Mouse (Mus musculus): ENCODE results near the gene Hpcal1. TPM values are rescaled to one million over a fixed set of nuclear protein-coding genes. Genes with fewer than 3 reads are reported as not detected.

Gene Hpcal1
- polyA plus RNA-seq, 1 experiment, result 36.1 TPM

GRCm38 (mm10) chr12:17742571-17743321, 52.1 kb downstream of the Hpcal1 start:
- WGBS, result 76% methylated on average over 11 of the region's 11 CpGs
- no peak overlapping the region for H3K27ac ChIP-seq (ENCODE audit: control insufficient read depth, insufficient read depth, low read depth, low read length, poor library complexity)
- H3K4me1 ChIP-seq (ENCODE audit: control insufficient read depth, insufficient read depth, low read length), result peaks cover 7% of the 10 kb centered on the region; the same call in 1 of the 2 replicates
- H3K4me3 ChIP-seq (replicated peaks; ENCODE audit: control insufficient read depth, low read depth, low read length), result no peak overlapping the region
- TF ChIP-seq POLR2A (IDR thresholded peaks at IDR 0.05; ENCODE audit: borderline replicate concordance, control insufficient read depth, low read depth, low read length) (no peak), CTCF (IDR thresholded peaks at IDR 0.05; ENCODE audit: control insufficient read depth, insufficient read depth, low read length) (no peak)

DNA sequence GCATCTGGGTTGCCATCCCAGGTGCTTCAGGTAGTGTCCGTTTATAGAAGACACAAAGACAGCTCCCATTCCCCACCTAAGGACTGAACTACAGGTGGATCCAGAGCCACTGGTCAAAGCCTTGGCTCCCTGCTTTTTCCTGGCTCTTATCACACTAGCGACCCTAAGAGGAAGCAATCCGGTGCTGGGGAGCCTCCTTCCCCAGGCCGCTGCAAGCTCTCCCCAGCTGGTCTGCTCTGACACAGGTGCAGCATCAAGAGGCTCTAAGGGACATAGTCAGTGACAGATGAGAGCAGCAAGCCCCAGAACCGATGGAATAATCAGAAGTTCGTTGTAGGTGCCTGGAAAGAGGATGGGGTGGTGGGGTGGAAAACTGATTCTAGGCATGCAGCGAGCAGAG, 54.8 kb downstream of the Hpcal1 start:
- TF ChIP-seq CTCF (IDR thresholded peaks at IDR 0.05; ENCODE audit: control insufficient read depth, insufficient read depth, low read length) (no peak), POLR2A (IDR thresholded peaks at IDR 0.05; ENCODE audit: borderline replicate concordance, control insufficient read depth, low read depth, low read length) (no peak)
- H3K4me1 ChIP-seq (ENCODE audit: control insufficient read depth, insufficient read depth, low read length), result peaks cover 6% of the 10 kb centered on the region; the same call in 1 of the 2 replicates
- WGBS, result 79% methylated on average over 7 of the region's 7 CpGs
- no peak overlapping the region for H3K4me3 ChIP-seq (replicated peaks; ENCODE audit: control insufficient read depth, low read depth, low read length)
- no peak overlapping the region for H3K27ac ChIP-seq (ENCODE audit: control insufficient read depth, insufficient read depth, low read depth, low read length, poor library complexity)

DNA sequence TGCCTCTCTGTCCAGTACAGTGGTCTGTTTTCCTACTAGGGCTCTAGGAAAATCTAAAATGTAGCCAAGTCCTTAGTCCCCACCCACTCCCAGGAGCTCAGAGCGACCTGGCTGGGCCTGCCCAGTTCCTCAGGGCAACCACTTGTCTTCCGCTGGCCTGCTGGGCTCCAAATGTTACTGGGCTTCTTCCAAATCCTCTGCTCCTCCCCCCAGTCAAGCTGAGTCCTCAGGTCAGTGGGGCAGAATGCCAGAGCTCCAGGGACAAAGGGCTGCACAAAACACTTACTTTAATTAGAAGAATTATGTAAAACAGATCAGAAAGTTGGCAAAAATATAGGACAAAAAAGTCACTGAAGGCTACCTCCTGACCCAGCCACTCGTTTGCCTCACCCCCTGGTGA, 56.1 kb downstream of the Hpcal1 start:
- Histone ChIP-seq H3K4me1 (ENCODE audit: control insufficient read depth, insufficient read depth, low read length) (peaks cover 6% of the 10 kb centered on the region; the same call in 1 of the 2 replicates), H3K27ac (ENCODE audit: control insufficient read depth, insufficient read depth, low read depth, low read length, poor library complexity) (no peak overlapping the region), H3K4me3 (replicated peaks; ENCODE audit: control insufficient read depth, low read depth, low read length) (no peak overlapping the region)
- WGBS, result 17% methylated on average over 3 of the region's 3 CpGs
- no peak for TF ChIP-seq CTCF (IDR thresholded peaks at IDR 0.05; ENCODE audit: control insufficient read depth, insufficient read depth, low read length)
- no peak for TF ChIP-seq POLR2A (IDR thresholded peaks at IDR 0.05; ENCODE audit: borderline replicate concordance, control insufficient read depth, low read depth, low read length)

DNA sequence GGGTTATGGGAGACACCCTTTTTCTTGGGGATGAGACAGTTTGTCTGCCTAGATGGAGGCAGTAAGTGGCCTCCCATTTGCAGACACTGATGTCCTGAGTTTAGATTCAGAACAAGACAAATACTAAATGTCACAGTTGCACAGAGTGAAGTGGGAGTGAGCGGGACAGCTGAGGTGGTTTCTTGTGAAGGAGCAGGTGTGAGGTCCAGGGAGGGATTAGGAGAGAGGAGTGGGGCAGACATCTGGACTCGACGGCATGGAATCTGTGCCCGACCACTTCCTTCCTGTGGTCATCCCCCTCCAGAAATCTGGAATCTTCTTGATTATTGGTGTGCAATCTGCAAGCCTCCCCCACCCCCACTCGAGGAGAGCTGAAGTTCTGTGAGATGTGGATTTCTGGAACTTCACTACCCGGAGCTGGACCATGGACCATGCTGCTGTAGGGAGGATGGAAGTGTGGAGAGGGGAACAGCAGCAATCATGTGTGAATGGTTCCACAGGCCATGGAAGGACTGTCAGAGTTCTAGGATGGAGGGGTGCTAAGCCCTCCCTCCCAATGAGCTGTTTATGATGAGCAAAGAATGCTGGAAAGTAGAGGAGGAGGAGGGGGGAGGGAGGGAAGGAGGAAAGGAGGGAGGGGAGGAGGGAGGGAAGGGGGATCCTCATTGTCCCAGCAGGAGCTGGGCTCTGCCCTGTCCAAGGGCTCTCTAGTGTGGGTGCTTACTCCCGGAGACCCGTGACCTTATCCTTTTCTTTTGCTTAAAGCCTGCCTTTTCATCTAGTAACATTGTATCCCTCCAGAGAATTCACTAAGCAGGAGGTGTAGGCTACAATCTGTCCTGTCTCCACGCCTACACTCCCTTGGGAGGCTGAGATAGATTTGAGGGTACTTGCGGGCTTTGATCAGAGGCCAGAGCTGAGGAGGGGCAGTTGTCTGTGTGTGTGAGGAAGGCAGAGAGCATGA, 56.8 kb downstream of the Hpcal1 start:
- WGBS, result 44% methylated on average over 10 of the region's 10 CpGs
- no peak overlapping the region for H3K27ac ChIP-seq (ENCODE audit: control insufficient read depth, insufficient read depth, low read depth, low read length, poor library complexity)
- H3K4me3 ChIP-seq (replicated peaks; ENCODE audit: control insufficient read depth, low read depth, low read length), result no peak overlapping the region
- peaks cover 6% of the 10 kb centered on the region; the same call in 1 of the 2 replicates for H3K4me1 ChIP-seq (ENCODE audit: control insufficient read depth, insufficient read depth, low read length)
- TF ChIP-seq CTCF (IDR thresholded peaks at IDR 0.05; ENCODE audit: control insufficient read depth, insufficient read depth, low read length) (no peak), POLR2A (IDR thresholded peaks at IDR 0.05; ENCODE audit: borderline replicate concordance, control insufficient read depth, low read depth, low read length) (no peak)

DNA sequence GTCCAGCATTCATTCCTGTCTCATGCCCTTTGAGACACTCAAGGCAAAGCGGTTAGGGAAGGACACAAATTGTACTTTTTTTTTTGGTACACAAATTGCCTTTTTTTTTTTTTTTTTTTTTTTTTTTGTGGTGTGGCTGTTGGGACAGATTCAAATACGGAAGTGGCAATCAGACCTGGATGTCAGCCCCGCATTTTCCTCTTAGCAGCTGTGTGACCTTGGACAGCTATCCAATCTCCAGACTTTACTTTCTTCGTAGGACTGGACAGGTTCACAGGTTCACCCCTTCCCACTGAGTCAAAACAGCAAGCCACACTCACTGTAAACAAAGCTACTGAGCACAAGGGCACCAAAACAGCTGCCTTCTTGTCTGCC, 57.5 kb downstream of the Hpcal1 start:
- Histone ChIP-seq H3K4me3 (replicated peaks; ENCODE audit: control insufficient read depth, low read depth, low read length) (no peak overlapping the region), H3K4me1 (ENCODE audit: control insufficient read depth, insufficient read depth, low read length) (peaks cover 6% of the 10 kb centered on the region; the same call in 1 of the 2 replicates), H3K27ac (ENCODE audit: control insufficient read depth, insufficient read depth, low read depth, low read length, poor library complexity) (no peak overlapping the region)
- WGBS, result 8% methylated on average over 4 of the region's 4 CpGs
- TF ChIP-seq POLR2A (IDR thresholded peaks at IDR 0.05; ENCODE audit: borderline replicate concordance, control insufficient read depth, low read depth, low read length), result no peak
- no peak for TF ChIP-seq CTCF (IDR thresholded peaks at IDR 0.05; ENCODE audit: control insufficient read depth, insufficient read depth, low read length)

DNA sequence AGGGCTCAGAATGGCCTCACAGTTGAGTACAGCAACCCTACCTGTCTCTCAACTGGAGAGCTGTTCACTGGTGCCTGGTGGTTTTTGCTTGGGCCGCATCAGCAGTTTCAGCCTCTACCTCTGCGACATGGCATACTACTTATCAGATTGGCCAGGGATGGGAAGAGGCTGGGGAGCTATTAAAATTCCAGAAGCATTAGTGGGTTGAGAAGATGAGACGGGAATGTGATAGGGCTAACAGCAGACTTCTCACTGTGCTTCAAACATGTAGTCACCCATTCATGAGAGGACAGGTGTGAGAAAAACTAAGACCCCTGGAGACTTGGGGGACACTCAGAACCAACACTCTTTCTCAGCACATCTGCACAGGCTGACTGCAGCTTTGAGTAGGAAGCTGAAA, 59.1 kb downstream of the Hpcal1 start:
- 81% methylated on average over 3 of the region's 3 CpGs for WGBS
- Histone ChIP-seq H3K27ac (ENCODE audit: control insufficient read depth, insufficient read depth, low read depth, low read length, poor library complexity) (no peak overlapping the region), H3K4me3 (replicated peaks; ENCODE audit: control insufficient read depth, low read depth, low read length) (no peak overlapping the region), H3K4me1 (ENCODE audit: control insufficient read depth, insufficient read depth, low read length) (peaks cover 6% of the 10 kb centered on the region; the same call in 1 of the 2 replicates)
- TF ChIP-seq POLR2A (IDR thresholded peaks at IDR 0.05; ENCODE audit: borderline replicate concordance, control insufficient read depth, low read depth, low read length) (no peak), CTCF (IDR thresholded peaks at IDR 0.05; ENCODE audit: control insufficient read depth, insufficient read depth, low read length) (no peak)

DNA sequence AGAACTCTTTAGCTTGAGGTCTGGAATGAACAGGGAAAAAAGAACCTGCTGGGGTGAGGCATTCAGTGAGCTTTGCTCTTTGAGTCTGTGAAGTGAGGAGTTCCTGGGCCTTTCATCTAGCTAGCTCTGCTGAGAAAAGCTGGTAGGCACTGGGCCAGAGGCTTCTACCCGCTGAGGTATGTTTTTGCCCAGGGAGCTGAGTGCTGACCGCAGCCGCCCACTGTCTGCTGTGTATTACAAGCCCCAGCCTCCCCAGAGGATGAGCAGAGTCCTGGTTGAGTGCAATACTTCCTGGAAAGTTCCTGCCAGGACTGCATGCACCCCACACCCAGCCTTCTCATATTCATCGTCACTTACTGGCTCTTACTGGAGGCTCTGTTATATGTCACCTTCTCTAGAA, 59.8 kb downstream of the Hpcal1 start:
- H3K4me1 ChIP-seq (ENCODE audit: control insufficient read depth, insufficient read depth, low read length), result peaks cover 6% of the 10 kb centered on the region; the same call in 1 of the 2 replicates

DNA sequence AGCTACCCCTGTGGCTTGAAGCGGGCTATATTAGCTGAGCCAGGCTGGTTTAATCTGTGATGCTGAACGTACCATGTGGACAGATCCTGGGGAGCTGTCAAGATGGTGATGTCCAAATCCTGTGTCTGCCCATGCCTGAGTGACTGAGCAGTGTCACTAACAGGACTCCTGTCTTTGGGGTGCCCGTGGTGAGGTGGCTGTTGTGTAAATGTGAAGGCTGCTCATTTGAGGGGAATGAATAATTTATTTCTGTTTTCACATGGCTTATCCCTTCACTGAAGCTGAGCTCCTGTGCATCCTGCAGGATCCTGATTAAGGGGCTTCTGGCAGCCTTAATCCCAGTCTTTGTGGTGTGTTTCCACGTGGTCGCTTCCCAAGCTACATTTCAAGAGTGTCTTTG, 62.2 kb downstream of the Hpcal1 start:
- 73% methylated on average over 5 of the region's 5 CpGs for WGBS
- Histone ChIP-seq H3K4me1 (ENCODE audit: control insufficient read depth, insufficient read depth, low read length) (peaks cover 3% of the 10 kb centered on the region; the same call in 1 of the 2 replicates), H3K27ac (ENCODE audit: control insufficient read depth, insufficient read depth, low read depth, low read length, poor library complexity) (no peak overlapping the region), H3K4me3 (replicated peaks; ENCODE audit: control insufficient read depth, low read depth, low read length) (no peak overlapping the region)
- TF ChIP-seq POLR2A (IDR thresholded peaks at IDR 0.05; ENCODE audit: borderline replicate concordance, control insufficient read depth, low read depth, low read length) (no peak), CTCF (IDR thresholded peaks at IDR 0.05; ENCODE audit: control insufficient read depth, insufficient read depth, low read length) (no peak)

More for the DNA sequence above, 59.8 kb downstream of the Hpcal1 start:
- WGBS, result 54% methylated on average over 4 of the region's 4 CpGs
- Histone ChIP-seq H3K27ac (ENCODE audit: control insufficient read depth, insufficient read depth, low read depth, low read length, poor library complexity) (no peak overlapping the region), H3K4me3 (replicated peaks; ENCODE audit: control insufficient read depth, low read depth, low read length) (no peak overlapping the region)
- TF ChIP-seq POLR2A (IDR thresholded peaks at IDR 0.05; ENCODE audit: borderline replicate concordance, control insufficient read depth, low read depth, low read length), result no peak

Measured in bone marrow, adult 2 months (tissue).